Mouse (Mus musculus): Measurements from ENCODE around the gene Gm6460. TPM values are rescaled to one million over a fixed set of nuclear protein-coding genes. Genes with fewer than 3 reads are reported as not detected.
"Not testable (repeated sequence)": the region's sequence is repeated elsewhere in the genome, so short reads cannot be mapped to it uniquely, and the experiment has no call there.

The Gm6460 gene
- not detected in 2 replicates for polyA plus RNA-seq (2012; rRNA removed)

DNA sequence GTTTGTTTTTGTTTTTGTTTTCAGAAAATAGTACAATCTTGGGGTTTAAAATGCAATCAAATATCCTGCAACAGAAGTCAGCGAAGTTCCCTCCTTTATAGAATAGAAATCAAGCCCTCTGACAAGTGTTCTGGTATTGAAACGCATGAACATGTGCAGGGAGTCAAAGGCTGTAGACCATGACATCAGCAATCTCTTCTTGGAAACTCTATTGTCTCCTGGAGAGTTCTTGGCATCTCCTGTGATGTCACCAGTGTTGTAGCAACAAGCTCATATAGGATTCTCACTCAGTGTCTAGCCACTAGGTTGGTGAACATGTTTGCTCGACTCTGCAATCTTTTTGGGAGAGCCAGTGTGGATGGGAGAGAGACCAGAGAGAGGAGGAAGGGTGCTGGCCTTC, at the start of gene Gm6460:
Gm6460 (plus strand) TSS at position 301 of the 400 bp plus-strand sequence.
- not testable (repeated sequence) for H3K27ac ChIP-seq (ENCODE audit: insufficient read depth, low read length); H3K4me3 ChIP-seq (replicated peaks; ENCODE audit: insufficient read depth, low read depth, low read length); DNase-seq; H3K27me3 ChIP-seq (ENCODE audit: control insufficient read depth, insufficient read depth, low read length); H3K4me1 ChIP-seq (ENCODE audit: control insufficient read depth, insufficient read depth, low read length)
- no CpG with 5 or more reads among the region's 3 CpGs for WGBS

Other genes starting within 250 kb of the Gm6460 start
- not detected in 2 replicates for gene Gm8897, start 178.5 kb upstream of the Gm6460 start, polyA plus RNA-seq (2012; rRNA removed)
- gene Gm8906, start 92.2 kb upstream of the Gm6460 start, polyA plus RNA-seq (2012; rRNA removed), result not detected in 2 replicates
- gene Gm8922, start 87.0 kb downstream of the Gm6460 start, polyA plus RNA-seq (2012; rRNA removed), result not detected in 2 replicates
- gene Gm8926, start 175.6 kb downstream of the Gm6460 start, polyA plus RNA-seq (2012; rRNA removed), result not detected in 2 replicates